Mouse (Mus musculus): ENCODE measurements around the gene Fibp. TPM values are rescaled to one million over a fixed set of nuclear protein-coding genes. Genes with fewer than 3 reads are reported as not detected.

Gene Fibp
- polyA plus RNA-seq, 2 experiments: 22.9 to 30.6 TPM

DNA sequence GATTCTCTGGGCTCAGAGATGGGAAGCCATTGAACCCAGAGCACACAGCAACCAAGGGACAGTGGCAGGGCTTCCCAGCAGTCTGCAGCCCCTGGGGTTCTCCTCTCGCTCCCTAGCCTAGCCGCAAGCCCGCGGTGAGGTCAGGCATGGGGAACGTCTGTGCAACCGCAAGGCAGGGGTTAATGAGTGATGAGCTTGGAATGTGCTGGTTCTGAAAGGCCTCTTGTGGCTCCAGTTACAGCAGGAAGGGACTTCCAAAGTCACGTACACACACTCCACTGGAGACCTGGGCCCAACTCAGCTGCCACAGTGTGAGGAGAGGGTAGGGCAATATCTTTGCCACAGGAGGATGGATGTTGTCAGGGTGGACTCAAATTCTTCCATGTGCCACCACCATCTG lies 15.5 kb upstream of the Fibp start:
- no peak overlapping the region for H3K4me3 ChIP-seq (ENCODE audit: insufficient read depth in 1 of 2, low read depth in 2 of 2, low read length in 2 of 2)
- TF ChIP-seq CTCF (IDR thresholded peaks at IDR 0.05; ENCODE audit: low read depth) (no peak), EP300 (IDR thresholded peaks at IDR 0.05; ENCODE audit: low read depth) (no peak)
- H3K27ac ChIP-seq: no peak overlapping the region
- ATAC-seq (ENCODE audit: insufficient read depth): no peak
- no peak for DNase-seq (ENCODE audit: low read depth in 3 of 3, low spot score in 3 of 3)
- no peaks in the 10 kb centered on the region for H3K36me3 ChIP-seq (replicated peaks; ENCODE audit: control insufficient read depth, insufficient read depth, low read depth)
- H3K4me1 ChIP-seq (replicated peaks; ENCODE audit: control insufficient read depth in 2 of 2, insufficient read depth in 2 of 2, low read length in 1 of 2): peaks cover 5 to 11% of the 10 kb centered on the region in 2 experiments
- no peak overlapping the region for H3K4me2 ChIP-seq (ENCODE audit: low read depth)
- peaks cover 5% of the 10 kb centered on the region for H3K9me3 ChIP-seq (ENCODE audit: control insufficient read depth, low read length)
- 34% methylated on average over 7 of the region's 7 CpGs for WGBS (ENCODE audit: insufficient replicate concordance)
- peaks cover 39% of the 10 kb centered on the region for H3K27me3 ChIP-seq (ENCODE audit: control insufficient read depth, insufficient read depth, low read length)
- no peak overlapping the region for H3K9ac ChIP-seq (replicated peaks)

- H3K4me1 ChIP-seq (replicated peaks; ENCODE audit: control insufficient read depth in 2 of 2, insufficient read depth in 2 of 2, low read length in 1 of 2): peaks cover 5 to 11% of the 10 kb centered on the region in 2 experiments
- ATAC-seq (ENCODE audit: insufficient read depth): no peak
- H3K4me3 ChIP-seq (ENCODE audit: insufficient read depth in 1 of 2, low read depth in 2 of 2, low read length in 2 of 2): no peak overlapping the region
- no peaks in the 10 kb centered on the region for H3K36me3 ChIP-seq (replicated peaks; ENCODE audit: control insufficient read depth, insufficient read depth, low read depth)
- TF ChIP-seq CTCF (IDR thresholded peaks at IDR 0.05; ENCODE audit: low read depth) (no peak), EP300 (IDR thresholded peaks at IDR 0.05; ENCODE audit: low read depth) (no peak)
- H3K27me3 ChIP-seq (ENCODE audit: control insufficient read depth, insufficient read depth, low read length): peaks cover 43% of the 10 kb centered on the region
- WGBS (ENCODE audit: insufficient replicate concordance): 72% methylated on average over 5 of the region's 5 CpGs
- H3K4me2 ChIP-seq (ENCODE audit: low read depth): no peak overlapping the region
- H3K27ac ChIP-seq: no peak overlapping the region
- H3K9me3 ChIP-seq (ENCODE audit: control insufficient read depth, low read length): no peaks in the 10 kb centered on the region
- no peak for DNase-seq (ENCODE audit: low read depth in 3 of 3, low spot score in 3 of 3)
- no peak overlapping the region for H3K9ac ChIP-seq (replicated peaks)
These were observed 14.7 kb upstream of the Fibp start for GRCm38 (mm10) chr19:5445747-5446146.

DNA sequence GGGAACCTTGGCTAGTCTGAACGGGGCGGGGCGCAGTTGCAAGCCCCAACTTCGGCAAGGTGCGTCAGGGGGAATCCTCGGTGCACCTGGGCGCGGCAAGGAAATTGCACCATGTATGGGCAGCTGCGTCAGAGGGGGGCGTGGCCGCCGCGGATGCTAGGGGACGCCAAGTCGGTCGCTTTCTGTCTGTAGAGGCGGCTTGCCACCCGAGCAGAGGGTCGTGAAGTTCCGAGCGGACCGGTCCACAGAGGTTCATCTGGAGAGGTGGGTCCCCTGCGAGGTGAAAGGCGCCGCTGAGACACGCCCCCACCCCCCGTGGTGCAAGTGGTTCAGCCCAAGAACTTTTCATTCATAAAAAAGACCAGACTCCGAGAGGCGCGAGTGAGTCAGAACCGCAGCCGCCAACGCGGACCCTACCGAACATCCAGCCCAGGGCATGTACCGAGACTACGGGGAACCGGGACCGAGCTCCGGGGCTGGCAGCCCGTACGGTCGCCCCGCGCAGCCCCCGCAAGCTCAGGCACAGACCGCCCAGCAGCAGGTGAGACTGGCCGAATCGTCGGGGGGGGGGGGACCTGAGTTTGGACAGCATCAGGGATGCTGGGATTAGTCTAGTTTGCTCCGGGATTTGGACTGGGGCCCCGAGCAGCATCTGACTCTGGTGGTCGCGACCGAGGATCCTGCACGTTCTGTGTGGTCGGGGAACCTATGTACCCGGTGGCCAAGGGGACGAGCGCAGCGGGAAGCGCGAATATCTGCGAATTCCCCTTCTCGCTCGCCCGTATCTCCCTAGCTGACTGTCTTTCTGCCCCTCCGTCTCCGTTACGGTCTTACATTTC lies 12.7 kb upstream of the Fibp start, which contains the start of gene Fosl1:
TSS of gene Fosl1 (plus strand) at position 33 of the 839 bp plus-strand sequence.
- no peak for TF ChIP-seq EP300 (IDR thresholded peaks at IDR 0.05; ENCODE audit: low read depth)
- TF ChIP-seq CTCF (IDR thresholded peaks at IDR 0.05; ENCODE audit: low read depth): no peak
- Histone ChIP-seq H3K27ac (no peak within 1 kb of the TSS), H3K9me3 (ENCODE audit: control insufficient read depth, low read length) (no peaks in the 10 kb centered on the region), H3K4me1 (replicated peaks; ENCODE audit: control insufficient read depth in 2 of 2, insufficient read depth in 2 of 2, low read length in 1 of 2) (peaks cover 5 to 11% of the 10 kb centered on the region in 2 experiments), H3K4me3 (ENCODE audit: insufficient read depth in 1 of 2, low read depth in 2 of 2, low read length in 2 of 2) (peak within 1 kb of the TSS; percentile 57 to 59), H3K4me2 (ENCODE audit: low read depth) (peak within 1 kb of the TSS; percentile 80), H3K36me3 (replicated peaks; ENCODE audit: control insufficient read depth, insufficient read depth, low read depth) (no peaks in the 10 kb centered on the region), H3K27me3 (ENCODE audit: control insufficient read depth, insufficient read depth, low read length) (peaks cover 41% of the 10 kb centered on the region), H3K9ac (replicated peaks) (peak within 1 kb of the TSS; percentile 19)
- no peak for DNase-seq (ENCODE audit: low read depth in 3 of 3, low spot score in 3 of 3)
- ATAC-seq (ENCODE audit: insufficient read depth): peak; percentile 40; the same call in 1 of the 2 replicates
- WGBS (ENCODE audit: insufficient replicate concordance): under 1% methylated on average over 70 of the region's 70 CpGs

DNA sequence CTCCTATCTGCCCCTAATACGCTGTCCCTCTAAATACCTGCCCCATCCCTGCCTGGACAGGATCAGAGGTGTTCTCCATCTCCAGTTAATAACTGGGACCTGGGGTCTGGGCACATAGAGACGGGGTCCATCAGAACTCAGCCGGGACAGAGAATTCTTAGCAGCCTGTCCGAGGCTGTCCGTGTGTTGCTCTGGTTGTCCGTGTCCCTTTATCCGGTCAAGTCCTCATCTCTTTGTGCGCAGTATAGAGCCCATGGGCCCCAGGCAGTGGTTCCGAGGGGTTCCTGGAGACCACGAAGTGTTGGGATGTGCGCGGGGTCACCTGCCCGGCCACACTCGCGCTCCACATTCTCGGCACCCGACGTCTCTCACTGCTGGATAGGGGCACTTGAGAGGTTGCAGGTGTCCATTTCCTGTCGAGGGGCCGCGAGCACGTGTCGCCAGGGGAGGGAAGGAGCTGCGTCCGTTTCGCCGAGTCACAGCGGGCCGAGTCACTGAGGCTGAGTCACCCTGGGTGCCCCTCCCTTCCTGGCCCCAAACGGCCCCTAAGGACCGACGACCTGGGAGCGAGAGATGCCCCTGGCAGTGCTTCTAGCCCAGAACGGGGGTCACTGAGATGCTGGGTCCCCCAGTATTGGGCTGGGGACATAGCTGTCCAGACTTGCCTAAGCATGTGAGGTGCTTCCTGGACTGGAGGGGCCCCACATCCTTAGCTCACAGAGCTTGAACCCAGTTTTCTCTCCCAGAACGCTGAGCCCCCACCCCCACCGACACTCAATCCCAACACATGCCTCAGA lies 11.9 kb upstream of the Fibp start:
- H3K27me3 ChIP-seq (ENCODE audit: control insufficient read depth, insufficient read depth, low read length): peaks cover 41% of the 10 kb centered on the region
- no peaks in the 10 kb centered on the region for H3K9me3 ChIP-seq (ENCODE audit: control insufficient read depth, low read length)
- H3K9ac ChIP-seq (replicated peaks): no peak overlapping the region
- H3K4me2 ChIP-seq (ENCODE audit: low read depth): peak overlapping the region; percentile 80
- peak overlapping the region in 1 of 2 experiments; percentile 59; a peak in 2 of 4 replicates for H3K4me3 ChIP-seq (ENCODE audit: insufficient read depth in 1 of 2, low read depth in 2 of 2, low read length in 2 of 2)
- no peaks in the 10 kb centered on the region for H3K36me3 ChIP-seq (replicated peaks; ENCODE audit: control insufficient read depth, insufficient read depth, low read depth)
- no peak for DNase-seq (ENCODE audit: low read depth in 3 of 3, low spot score in 3 of 3)
- 3% methylated on average over 36 of the region's 36 CpGs for WGBS (ENCODE audit: insufficient replicate concordance)
- no peak overlapping the region for H3K27ac ChIP-seq
- TF ChIP-seq EP300 (IDR thresholded peaks at IDR 0.05; ENCODE audit: low read depth) (no peak), CTCF (IDR thresholded peaks at IDR 0.05; ENCODE audit: low read depth) (no peak)
- peaks cover 5 to 11% of the 10 kb centered on the region in 2 experiments for H3K4me1 ChIP-seq (replicated peaks; ENCODE audit: control insufficient read depth in 2 of 2, insufficient read depth in 2 of 2, low read length in 1 of 2)
- peak; percentile 69 for ATAC-seq (ENCODE audit: insufficient read depth)

DNA sequence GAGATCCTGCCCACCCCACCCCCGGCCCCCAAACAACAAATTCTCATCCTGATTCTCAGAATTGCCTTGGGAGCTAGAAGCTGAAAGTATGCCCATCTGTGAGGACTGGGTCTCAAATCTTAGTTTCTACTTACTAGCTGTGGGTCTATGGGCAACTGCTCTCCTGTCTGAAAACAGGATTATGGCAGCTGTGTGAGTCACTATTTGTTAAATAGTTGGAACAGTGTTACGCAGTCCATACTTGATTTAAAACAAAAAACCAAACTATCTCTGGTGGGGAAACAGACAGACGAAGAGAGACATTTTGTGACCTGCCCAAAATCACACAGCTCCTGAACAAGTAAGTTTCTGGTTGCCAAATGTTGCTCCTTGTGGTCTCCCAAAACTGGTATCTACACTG lies 10.7 kb upstream of the Fibp start:
- H3K4me3 ChIP-seq (ENCODE audit: insufficient read depth in 1 of 2, low read depth in 2 of 2, low read length in 2 of 2): no peak overlapping the region
- no peak for ATAC-seq (ENCODE audit: insufficient read depth)
- no peak for DNase-seq (ENCODE audit: low read depth in 3 of 3, low spot score in 3 of 3)
- peaks cover 5 to 11% of the 10 kb centered on the region in 2 experiments for H3K4me1 ChIP-seq (replicated peaks; ENCODE audit: control insufficient read depth in 2 of 2, insufficient read depth in 2 of 2, low read length in 1 of 2)
- 64% methylated on average over 3 of the region's 3 CpGs for WGBS (ENCODE audit: insufficient replicate concordance)
- H3K27ac ChIP-seq: no peak overlapping the region
- H3K9ac ChIP-seq (replicated peaks): no peak overlapping the region
- H3K36me3 ChIP-seq (replicated peaks; ENCODE audit: control insufficient read depth, insufficient read depth, low read depth): no peaks in the 10 kb centered on the region
- no peak overlapping the region for H3K4me2 ChIP-seq (ENCODE audit: low read depth)
- H3K9me3 ChIP-seq (ENCODE audit: control insufficient read depth, low read length): no peaks in the 10 kb centered on the region
- H3K27me3 ChIP-seq (ENCODE audit: control insufficient read depth, insufficient read depth, low read length): peaks cover 41% of the 10 kb centered on the region
- TF ChIP-seq CTCF (IDR thresholded peaks at IDR 0.05; ENCODE audit: low read depth): no peak
- no peak for TF ChIP-seq EP300 (IDR thresholded peaks at IDR 0.05; ENCODE audit: low read depth)

Measured in liver, embryonic 14.5 days (tissue).